Comparison of ENCODE assay signal across 20 mouse cellular contexts in the genomic region with DNA sequence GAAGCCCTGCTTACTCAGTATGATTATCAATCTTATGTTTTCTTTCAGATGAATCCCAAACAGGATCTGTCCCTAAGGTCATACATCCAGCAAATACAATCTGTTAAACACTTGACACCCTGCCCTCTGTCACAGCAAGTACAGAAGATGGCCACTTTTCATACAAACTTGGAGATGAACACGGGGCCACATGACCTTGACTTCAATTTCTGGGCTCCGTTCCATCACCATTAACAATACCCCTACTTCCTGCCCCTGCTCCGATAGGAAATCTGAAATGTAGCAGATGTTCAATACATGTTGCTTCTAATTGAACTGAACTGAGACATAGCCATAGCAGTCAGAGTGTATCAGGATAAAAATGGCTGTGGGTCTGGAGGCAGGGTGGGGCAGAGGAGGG.
DNase-seq lines count a peak whose midpoint lies in the region; ATAC-seq and TF ChIP-seq lines count a peak whose summit lies in the region.
"Had no signal": no experiment of that assay in that cellular context is flagged by ENCODE, and none has a peak within 500 bp of the region (broad histone marks: within the 10 kb centered on the region; RNA-seq: fewer than 3 reads in every experiment).

No protein-coding gene starts in this region.

- no peak for ATAC-seq in kidney, embryonic 15.5 days (replicated peaks; ENCODE audit: low FRiP score)
- no peak for ATAC-seq in lung, postnatal 0 days
- ATAC-seq: activated CD4-positive, CD25-positive, alpha-beta regulatory T cell, adult 4 months; forebrain, embryonic 13.5 days; forebrain, postnatal 0 days; Patski had no signal

- no peaks in the 10 kb centered on the region for H3K9me3 ChIP-seq in kidney, embryonic 15.5 days (replicated peaks)
- H3K9me3 ChIP-seq in lung, postnatal 0 days (ENCODE audit: low read length) = no peaks in the 10 kb centered on the region
- H3K9me3 ChIP-seq: embryonic facial prominence, embryonic 13.5 days; forebrain, embryonic 13.5 days; heart, embryonic 12.5 days; hindbrain, embryonic 12.5 days had no signal

- DNase-seq in kidney, adult 2 months = peak; percentile 12
- DNase-seq in kidney, adult 18-20 months = no peak
- peak; percentile 46 for DNase-seq in kidney, postnatal 14 days
- DNase-seq in lung, postnatal 0 days (ENCODE audit: low spot score) = peak; percentile 7
- DNase-seq in lung, adult 2 months = no peak
- no peak for DNase-seq in Muller cell, postnatal 12 days (ENCODE audit: inconsistent ontology term)
- DNase-seq: adrenal gland, postnatal 14 days; cerebellum, adult 18-20 months; cerebellum, adult 9-11 months; cerebellum, postnatal 36 days; forebrain, postnatal 0 days; gastrocnemius, postnatal 14 days; heart, postnatal 36 days had no signal

- no peaks in the 10 kb centered on the region for H3K4me1 ChIP-seq in kidney, adult 2 months (ENCODE audit: control insufficient read depth, insufficient read depth, low read length)
- H3K4me1 ChIP-seq in kidney, embryonic 15.5 days = peaks cover 5% of the 10 kb centered on the region; the same call in 1 of the 2 replicates
- H3K4me1 ChIP-seq in lung, postnatal 0 days (ENCODE audit: insufficient read depth, low read depth, low read length) = no peaks in the 10 kb centered on the region
- H3K4me1 ChIP-seq in lung, adult 2 months (ENCODE audit: control insufficient read depth, insufficient read depth, low read length) = no peaks in the 10 kb centered on the region

- no peaks in the 10 kb centered on the region for H3K36me3 ChIP-seq in kidney, adult 2 months (ENCODE audit: control insufficient read depth, insufficient read depth, low read length)
- no peaks in the 10 kb centered on the region for H3K36me3 ChIP-seq in kidney, embryonic 15.5 days
- no peaks in the 10 kb centered on the region for H3K36me3 ChIP-seq in lung, postnatal 0 days (ENCODE audit: insufficient read depth, low read length)
- H3K36me3 ChIP-seq: embryonic facial prominence, embryonic 13.5 days; heart, embryonic 12.5 days; hindbrain, embryonic 12.5 days had no signal

- TF ChIP-seq EP300 in lung, postnatal 0 days (IDR thresholded peaks at IDR 0.05) = no peak

- no peak overlapping the region for H3K27ac ChIP-seq in kidney, adult 2 months (ENCODE audit: insufficient read depth, low read depth, low read length)
- no peak overlapping the region for H3K27ac ChIP-seq in kidney, embryonic 15.5 days
- H3K27ac ChIP-seq in lung, postnatal 0 days (ENCODE audit: low read length) = no peak overlapping the region
- H3K27ac ChIP-seq: embryonic facial prominence, embryonic 13.5 days; forebrain, embryonic 13.5 days; hindbrain, embryonic 12.5 days had no signal

- no peak overlapping the region for H3K4me3 ChIP-seq in kidney, adult 2 months (ENCODE audit: insufficient read depth, low read depth, low read length)
- no peak overlapping the region for H3K4me3 ChIP-seq in kidney, embryonic 15.5 days (replicated peaks)
- no peak overlapping the region for H3K4me3 ChIP-seq in lung, postnatal 0 days (ENCODE audit: low read depth, low read length)
- no peak overlapping the region for H3K4me3 ChIP-seq in lung, adult 2 months (replicated peaks; ENCODE audit: extremely low read depth, low read depth, low read length)
- H3K4me3 ChIP-seq: embryonic facial prominence, embryonic 13.5 days; forebrain, embryonic 13.5 days; heart, embryonic 12.5 days; hindbrain, embryonic 12.5 days had no signal

- H3K4me2 ChIP-seq in kidney, embryonic 15.5 days = no peak overlapping the region
- H3K4me2 ChIP-seq in lung, postnatal 0 days (replicated peaks; ENCODE audit: low read depth, low read length) = no peak overlapping the region
- H3K4me2 ChIP-seq: embryonic facial prominence, embryonic 13.5 days; forebrain, embryonic 13.5 days; heart, embryonic 12.5 days; hindbrain, embryonic 12.5 days had no signal

- 64% methylated on average over 3 of the region's 3 CpGs for WGBS in kidney, adult 2 months
- WGBS in kidney, embryonic 15.5 days = 61% methylated on average over 3 of the region's 3 CpGs
- WGBS in lung, postnatal 0 days = 45% methylated on average over 3 of the region's 3 CpGs
- WGBS in lung, adult 2 months = 35% methylated on average over 3 of the region's 3 CpGs

- H3K27me3 ChIP-seq in kidney, adult 2 months (replicated peaks; ENCODE audit: control insufficient read depth, insufficient read depth, low read length) = no peaks in the 10 kb centered on the region
- H3K27me3 ChIP-seq in kidney, embryonic 15.5 days = no peaks in the 10 kb centered on the region
- no peaks in the 10 kb centered on the region for H3K27me3 ChIP-seq in lung, postnatal 0 days (replicated peaks; ENCODE audit: insufficient read depth, low read length)
- H3K27me3 ChIP-seq: embryonic facial prominence, embryonic 13.5 days; forebrain, embryonic 13.5 days; heart, embryonic 12.5 days; hindbrain, embryonic 12.5 days; Patski had no signal

- no peak for TF ChIP-seq CTCF in kidney, adult 2 months (conservative IDR thresholded peaks at IDR 0.05; ENCODE audit: insufficient read depth, insufficient read length, low read depth, low read length)
- TF ChIP-seq CTCF in lung, postnatal 0 days (IDR thresholded peaks at IDR 0.05) = no peak
- TF ChIP-seq CTCF in lung, adult 2 months (IDR thresholded peaks at IDR 0.05; ENCODE audit: insufficient read depth, low read length) = no peak

- no peak for TF ChIP-seq POLR2A in kidney, adult 2 months (IDR thresholded peaks at IDR 0.05; ENCODE audit: low read depth, low read length)
- no peak for TF ChIP-seq POLR2A in lung, adult 2 months (IDR thresholded peaks at IDR 0.05; ENCODE audit: borderline replicate concordance, extremely low read depth, low read depth, low read length)

- H3K9ac ChIP-seq in kidney, embryonic 15.5 days = no peak overlapping the region
- no peak overlapping the region for H3K9ac ChIP-seq in lung, postnatal 0 days (replicated peaks; ENCODE audit: low read depth)
- H3K9ac ChIP-seq: embryonic facial prominence, embryonic 13.5 days; forebrain, embryonic 13.5 days; forebrain, postnatal 0 days; heart, embryonic 12.5 days; hindbrain, embryonic 12.5 days had no signal

Comparison
In these comparisons a context has a peak if more than half of its experiments do, and no peak if none do; other contexts are left out.
1. DNase-seq: peak in kidney, adult 2 months (single experiment), kidney, postnatal 14 days (single experiment) and lung, postnatal 0 days (single experiment); none in kidney, adult 18-20 months (single experiment), lung, adult 2 months (single experiment) and Muller cell, postnatal 12 days (single experiment).